Mouse (Mus musculus): ENCODE data around the gene Rassf9. TPM values are rescaled to one million over a fixed set of nuclear protein-coding genes. Genes with fewer than 3 reads are reported as not detected.

Gene Rassf9
- 2.3 and 2.9 TPM in 2 replicates for polyA plus RNA-seq (2015; fragmentation: Nextera tagmentation; extraction: Ambion mirVana)

DNA sequence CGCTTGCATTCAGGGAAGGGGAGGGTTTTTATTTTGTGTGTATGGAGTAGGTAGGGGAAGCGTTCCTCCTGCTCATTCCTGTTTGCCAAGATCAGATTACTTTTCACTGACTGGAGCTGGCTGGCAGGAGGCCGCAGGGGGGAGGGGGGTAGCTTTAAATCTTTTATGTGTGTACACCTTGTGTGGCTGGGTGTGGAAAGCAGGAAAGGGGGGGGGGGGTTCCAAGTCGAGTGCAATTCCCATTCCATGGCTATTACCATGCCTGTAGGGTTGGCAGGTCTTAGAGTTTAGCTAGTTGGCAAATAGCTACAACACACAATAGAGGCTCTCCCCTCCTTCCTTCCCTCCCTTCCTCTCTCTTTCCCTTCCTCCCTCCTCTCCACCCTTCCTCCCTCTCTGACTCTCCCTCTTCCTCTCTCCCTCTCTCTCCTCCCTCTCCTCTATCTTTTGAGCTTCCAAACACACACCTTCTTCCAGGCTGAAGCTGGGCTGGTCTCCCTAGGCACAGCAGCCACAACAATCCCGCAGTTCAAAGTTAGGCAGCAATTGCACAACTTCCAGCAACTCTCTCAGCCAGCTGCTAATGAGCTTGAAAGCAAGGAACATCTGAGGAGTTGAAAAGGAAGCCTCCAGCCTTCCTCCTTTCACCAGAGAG is at the start of gene Rassf9:
Rassf9 (plus strand) TSS at position 416 of the 655 bp plus-strand sequence.

DNA sequence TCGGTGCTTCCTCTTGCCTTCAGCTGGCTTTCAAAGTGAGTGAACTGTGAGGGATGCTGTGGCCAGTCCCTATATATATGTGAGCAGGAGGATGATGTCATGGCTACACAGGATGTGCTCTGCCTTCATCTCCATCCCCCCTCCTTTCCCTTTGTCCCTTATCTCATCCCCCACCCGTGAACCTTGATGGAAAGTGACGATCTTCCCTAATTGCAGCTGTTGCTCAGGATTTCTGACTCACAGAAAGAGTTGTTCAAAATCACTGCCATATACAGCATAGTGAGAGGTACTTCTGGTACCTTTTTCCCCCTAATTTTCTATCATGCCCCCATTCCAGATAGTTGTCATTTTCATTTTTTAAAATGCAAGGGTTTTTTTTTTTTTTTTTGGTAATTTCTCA is 21.6 kb upstream of the Rassf9 start, which contains the start of gene Nts:
Nts (minus strand) TSS at position 101 of the 400 bp plus-strand sequence.

Other genes with a start within 250 kb of the Rassf9 start
- gene Nts, start 21.7 kb upstream of the Rassf9 start, polyA plus RNA-seq (2015; fragmentation: Nextera tagmentation; extraction: Ambion mirVana) = 31.0 and 33.1 TPM in 2 replicates